Mouse (Mus musculus) stomach, embryonic 14.5 days (tissue): ENCODE data around the gene Klf12. TPM values are rescaled to one million over a fixed set of nuclear protein-coding genes. Genes with fewer than 3 reads are reported as not detected.

Experiments
- ATAC-seq: fragments of 200-750 bp; cut with Nextera tagmentation; 2 replicates; pipeline ENCODE4 v1.8.0; 2017; ENCODE audit warnings: low read depth, moderate TSS enrichment; ENCODE audit not compliant: insufficient number of reproducible peaks, insufficient read depth, low FRiP score
- H3K27ac ChIP-seq: fragments of 300-500 bp; sonication (generic); 2 replicates; pipeline ENCODE4 v1.5.1; 2014; ENCODE audit warnings: mild to moderate bottlenecking, low read length, moderate library complexity, mixed read lengths
- H3K27me3 ChIP-seq: fragments of 300-500 bp; sonication (generic); 2 replicates; pipeline ENCODE4 v1.6.1; 2014; ENCODE audit warnings: low read length, control low read depth, mixed read lengths; ENCODE audit not compliant: control insufficient read depth, insufficient read depth
- H3K36me3 ChIP-seq: fragments of 300-500 bp; sonication (generic); 2 replicates; pipeline ENCODE4 v1.6.1; 2014; ENCODE audit warnings: mild to moderate bottlenecking, control low read depth, low read length, moderate library complexity, mixed read lengths; ENCODE audit not compliant: control insufficient read depth, insufficient read depth
- H3K4me1 ChIP-seq: fragments of 300-500 bp; sonication (generic); 2 replicates; pipeline ENCODE4 v1.6.1; 2014; ENCODE audit warnings: low read length, control low read depth, mixed read lengths; ENCODE audit not compliant: control insufficient read depth, insufficient read depth
- H3K4me2 ChIP-seq: fragments of 300-500 bp; sonication (generic); replicated peaks from 2 replicates; pipeline ENCODE4 v1.6.1; 2014; ENCODE audit warnings: low read depth, low read length, control low read depth
- H3K4me3 ChIP-seq: fragments of 300-500 bp; sonication (generic); 2 replicates; pipeline ENCODE4 v1.5.1; 2014; ENCODE audit warnings: low read depth, low read length, control low read depth
- H3K9ac ChIP-seq: fragments of 300-500 bp; sonication (generic); replicated peaks from 2 replicates; pipeline ENCODE4 v1.6.1; 2014; ENCODE audit warnings: low read depth, mild to moderate bottlenecking, control low read depth, low read length, moderate library complexity, mixed read lengths
- H3K9me3 ChIP-seq: fragments of 300-500 bp; sonication (generic); 2 replicates; pipeline ENCODE4 v1.6.1; 2016; ENCODE audit warnings: low read depth, low read length, control low read depth; ENCODE audit not compliant: control insufficient read depth
- WGBS: fragments of 180-500 bp; shearing (Covaris S2); extraction: QIAGEN DNeasy Blood & Tissue Kit; methylation state at CpG from one replicate; pipeline ENCODE4 v1.1.7; 2014; 5-methylcytosine and 5-hydroxymethylcytosine counted together
- polyA plus RNA-seq: library from polyadenylated mRNA; unstranded; fragments of >200 nt; fragmentation: Nextera tagmentation; extraction: Ambion mirVana; gene quantifications from 2 replicates; pipeline ENCODE4 v1.2.1, GENCODE M21; 2014

The Klf12 gene
- polyA plus RNA-seq, 1 experiment from 2014 or later: 22.4 TPM

GRCm38 (mm10) chr14:100072431-100073195 lies 211.9 kb downstream of the Klf12 start:
- Histone ChIP-seq H3K4me2 (no peak overlapping the region), H3K27me3 (no peaks in the 10 kb centered on the region), H3K36me3 (no peaks in the 10 kb centered on the region), H3K4me1 (no peaks in the 10 kb centered on the region), H3K4me3 (no peak overlapping the region), H3K9me3 (no peaks in the 10 kb centered on the region), H3K9ac (no peak overlapping the region), H3K27ac (no peak overlapping the region)
- 67% methylated on average over 12 of the region's 12 CpGs for WGBS
- no peak for ATAC-seq

DNA sequence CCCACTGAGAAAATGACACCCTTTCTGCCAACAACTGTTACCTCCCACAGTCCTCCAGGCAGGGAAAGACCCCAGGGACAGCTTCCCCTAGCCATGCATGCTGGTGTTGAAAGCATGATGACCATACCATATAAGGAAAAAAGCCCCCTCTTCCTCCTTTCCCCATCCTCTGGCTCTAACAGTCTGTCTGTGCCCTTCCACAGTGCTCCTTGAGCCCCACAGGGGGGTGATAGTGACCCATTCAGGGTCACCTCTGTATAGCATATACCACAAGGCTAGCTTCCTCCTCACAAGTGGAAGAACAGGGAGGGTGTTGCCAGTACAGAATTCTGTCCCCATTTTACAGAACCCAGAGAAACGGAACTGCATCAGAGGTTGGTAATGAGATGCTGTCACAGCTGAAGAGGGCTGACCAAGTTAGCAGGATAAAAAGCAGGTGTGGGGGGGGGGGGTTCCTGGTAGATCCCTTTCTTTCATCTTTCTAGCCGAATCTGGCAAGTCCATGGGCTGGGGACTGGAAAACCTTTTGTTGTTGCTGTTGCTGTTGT lies 214.9 kb downstream of the Klf12 start:
- no peaks in the 10 kb centered on the region for H3K9me3 ChIP-seq
- no peak overlapping the region for H3K4me2 ChIP-seq
- no peaks in the 10 kb centered on the region for H3K36me3 ChIP-seq
- no peaks in the 10 kb centered on the region for H3K4me1 ChIP-seq
- H3K27me3 ChIP-seq: no peaks in the 10 kb centered on the region
- no peak overlapping the region for H3K9ac ChIP-seq
- H3K27ac ChIP-seq: no peak overlapping the region
- ATAC-seq: no peak
- no peak overlapping the region for H3K4me3 ChIP-seq
- WGBS: 52% methylated on average over 2 of the region's 2 CpGs

GRCm38 (mm10) chr14:100068715-100069114 lies 215.8 kb downstream of the Klf12 start:
- no peak for ATAC-seq
- H3K36me3 ChIP-seq: no peaks in the 10 kb centered on the region
- H3K4me1 ChIP-seq: no peaks in the 10 kb centered on the region
- no peak overlapping the region for H3K4me2 ChIP-seq
- H3K27me3 ChIP-seq: no peaks in the 10 kb centered on the region
- no peak overlapping the region for H3K9ac ChIP-seq
- H3K4me3 ChIP-seq: no peak overlapping the region
- 53% methylated on average over 5 of the region's 5 CpGs for WGBS
- H3K27ac ChIP-seq: no peak overlapping the region
- H3K9me3 ChIP-seq: no peaks in the 10 kb centered on the region

GRCm38 (mm10) chr14:100062516-100062915 lies 222.0 kb downstream of the Klf12 start:
- H3K4me3 ChIP-seq: no peak overlapping the region
- 92% methylated on average over 1 of the region's 1 CpGs for WGBS
- H3K36me3 ChIP-seq: no peaks in the 10 kb centered on the region; the same call in 1 of the 2 replicates
- H3K4me1 ChIP-seq: no peaks in the 10 kb centered on the region
- H3K9ac ChIP-seq: no peak overlapping the region
- no peak for ATAC-seq
- H3K27ac ChIP-seq: no peak overlapping the region
- H3K4me2 ChIP-seq: no peak overlapping the region
- H3K9me3 ChIP-seq: no peaks in the 10 kb centered on the region
- no peaks in the 10 kb centered on the region for H3K27me3 ChIP-seq

- Histone ChIP-seq H3K9ac (no peak overlapping the region), H3K9me3 (no peaks in the 10 kb centered on the region), H3K27me3 (no peaks in the 10 kb centered on the region), H3K4me3 (no peak overlapping the region), H3K4me2 (no peak overlapping the region), H3K36me3 (no peaks in the 10 kb centered on the region), H3K4me1 (no peaks in the 10 kb centered on the region), H3K27ac (no peak overlapping the region)
- WGBS: 61% methylated on average over 2 of the region's 2 CpGs
- no peak for ATAC-seq
Observed at GRCm38 (mm10) chr14:100054150-100054549, 230.3 kb downstream of the Klf12 start.

GRCm38 (mm10) chr14:100053456-100053855 lies 231.0 kb downstream of the Klf12 start:
- no peaks in the 10 kb centered on the region for H3K4me1 ChIP-seq
- 87% methylated on average over 4 of the region's 4 CpGs for WGBS
- no peak overlapping the region for H3K4me2 ChIP-seq
- H3K4me3 ChIP-seq: no peak overlapping the region
- no peak overlapping the region for H3K9ac ChIP-seq
- no peaks in the 10 kb centered on the region for H3K36me3 ChIP-seq
- no peaks in the 10 kb centered on the region for H3K9me3 ChIP-seq
- no peaks in the 10 kb centered on the region for H3K27me3 ChIP-seq
- H3K27ac ChIP-seq: no peak overlapping the region
- ATAC-seq: no peak

GRCm38 (mm10) chr14:100052876-100053275 lies 231.6 kb downstream of the Klf12 start:
- 76% methylated on average over 2 of the region's 2 CpGs for WGBS
- no peak overlapping the region for H3K4me3 ChIP-seq
- no peaks in the 10 kb centered on the region for H3K9me3 ChIP-seq
- no peak overlapping the region for H3K4me2 ChIP-seq
- no peaks in the 10 kb centered on the region for H3K27me3 ChIP-seq
- H3K9ac ChIP-seq: no peak overlapping the region
- no peak for ATAC-seq
- H3K4me1 ChIP-seq: no peaks in the 10 kb centered on the region
- H3K36me3 ChIP-seq: no peaks in the 10 kb centered on the region
- no peak overlapping the region for H3K27ac ChIP-seq

- Histone ChIP-seq H3K4me1 (no peaks in the 10 kb centered on the region), H3K4me2 (no peak overlapping the region), H3K4me3 (no peak overlapping the region), H3K9ac (no peak overlapping the region), H3K9me3 (no peaks in the 10 kb centered on the region), H3K27me3 (no peaks in the 10 kb centered on the region), H3K36me3 (no peaks in the 10 kb centered on the region), H3K27ac (no peak overlapping the region)
- no peak for ATAC-seq
Observed at GRCm38 (mm10) chr14:100045431-100045830, 239.0 kb downstream of the Klf12 start.

DNA sequence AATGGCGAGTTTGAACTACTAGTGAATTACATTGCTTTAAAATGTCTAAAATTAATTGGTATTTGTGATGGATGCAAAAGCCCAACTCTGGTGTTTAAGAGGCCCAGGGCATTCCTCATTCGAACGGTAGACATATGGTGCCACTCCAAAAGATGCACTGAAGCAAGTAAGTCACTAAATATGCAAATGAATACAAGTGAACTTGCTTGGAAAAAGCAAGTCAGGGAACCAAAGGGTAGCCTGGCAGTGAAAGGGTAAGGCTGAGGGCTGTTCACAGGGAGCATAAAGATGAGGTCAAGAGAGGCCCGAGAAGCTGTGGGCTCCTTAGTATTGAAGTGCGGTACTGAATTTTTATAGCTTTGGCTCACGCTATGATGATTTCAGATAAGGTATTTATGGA lies 242.7 kb downstream of the Klf12 start:
- H3K4me2 ChIP-seq: no peak overlapping the region
- H3K36me3 ChIP-seq: no peaks in the 10 kb centered on the region
- H3K9me3 ChIP-seq: no peaks in the 10 kb centered on the region
- H3K27me3 ChIP-seq: no peaks in the 10 kb centered on the region
- H3K27ac ChIP-seq: no peak overlapping the region
- H3K4me1 ChIP-seq: no peaks in the 10 kb centered on the region
- no peak overlapping the region for H3K4me3 ChIP-seq
- ATAC-seq: no peak
- 83% methylated on average over 6 of the region's 6 CpGs for WGBS
- H3K9ac ChIP-seq: no peak overlapping the region
